Mouse (Mus musculus): ENCODE measurements around the gene Mageb3.
"Not testable (repeated sequence)": the region's sequence is repeated elsewhere in the genome, so short reads cannot be mapped to it uniquely, and the experiment has no call there.

Gene Mageb3

DNA sequence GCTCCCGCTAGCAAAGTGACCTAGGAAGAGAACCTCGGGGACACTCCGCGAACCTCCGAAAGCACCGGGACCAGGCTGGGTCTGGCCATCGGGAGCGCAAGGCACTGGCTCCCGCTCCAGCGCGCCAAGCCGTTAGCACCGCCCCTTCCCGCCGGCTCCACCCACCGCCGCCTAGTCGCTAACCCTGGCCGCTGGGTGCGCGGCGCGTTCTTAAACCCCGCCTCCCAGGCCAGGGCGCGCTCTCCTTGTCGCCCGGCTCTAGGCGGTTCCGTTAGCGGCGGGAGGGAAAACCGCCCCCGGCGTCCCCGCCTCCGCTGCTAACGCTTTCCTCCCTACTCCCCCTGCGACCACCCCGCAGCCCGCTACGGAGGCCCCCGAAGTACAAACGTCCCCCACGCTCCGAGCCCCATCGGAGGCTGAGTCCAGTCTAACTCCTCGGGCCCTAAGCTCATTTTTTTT lies at the start of gene Mageb3, which contains the start of gene Ctdspl2:
Gene Mageb3 (minus strand): TSS at position 328 of the 459 bp plus-strand sequence.
Gene Ctdspl2 (plus strand): TSS at position 237 of the 459 bp plus-strand sequence.
- peak; percentile 91 for DNase-seq

DNA sequence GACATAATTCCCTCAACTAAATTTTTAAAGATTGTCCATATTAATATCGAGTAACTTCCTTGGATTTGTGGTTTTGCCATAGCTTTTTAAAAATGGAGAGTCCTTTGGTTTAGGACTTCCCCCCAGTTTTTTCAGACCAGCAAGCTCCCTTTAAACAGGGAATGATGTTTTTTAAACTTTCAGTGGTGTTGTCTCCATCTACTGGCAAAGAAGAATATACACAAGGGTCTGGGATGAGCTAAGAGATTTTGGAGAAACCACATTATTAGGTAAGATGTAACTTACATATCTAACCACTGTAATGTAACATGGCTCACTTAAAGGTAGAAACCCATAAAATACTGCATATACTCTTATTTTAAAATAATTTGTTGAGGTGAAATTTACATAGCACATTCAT lies 39.8 kb upstream of the Mageb3 start:
- no peak for DNase-seq

DNA sequence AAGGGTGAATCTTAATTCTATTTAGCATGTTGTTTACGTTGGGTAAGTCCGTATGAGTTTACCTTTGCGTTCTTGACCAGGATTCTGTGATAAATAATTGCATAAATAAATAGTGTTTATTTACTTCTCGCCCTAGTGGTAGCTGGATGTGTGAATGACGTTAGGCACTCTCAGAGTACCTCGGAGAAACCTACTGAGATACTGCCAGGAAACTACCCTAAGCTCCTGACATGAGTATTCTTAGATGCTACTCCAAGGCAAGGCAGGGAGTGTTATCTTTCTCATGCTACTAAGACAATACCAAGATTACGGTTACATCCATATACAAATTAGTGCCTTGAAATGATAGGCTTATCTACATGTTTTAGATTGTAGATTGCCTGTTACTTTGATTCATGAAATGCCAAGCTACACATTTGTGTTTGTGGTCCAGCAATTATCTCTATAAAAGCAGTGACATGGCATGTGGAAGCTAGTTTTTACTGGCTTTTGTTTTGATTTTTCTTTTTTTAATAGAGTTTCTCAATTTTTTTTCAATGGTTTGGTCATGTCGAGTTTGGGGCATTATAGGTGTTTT lies 1.4 kb upstream of the Mageb3 start:
- no peak for DNase-seq

DNA sequence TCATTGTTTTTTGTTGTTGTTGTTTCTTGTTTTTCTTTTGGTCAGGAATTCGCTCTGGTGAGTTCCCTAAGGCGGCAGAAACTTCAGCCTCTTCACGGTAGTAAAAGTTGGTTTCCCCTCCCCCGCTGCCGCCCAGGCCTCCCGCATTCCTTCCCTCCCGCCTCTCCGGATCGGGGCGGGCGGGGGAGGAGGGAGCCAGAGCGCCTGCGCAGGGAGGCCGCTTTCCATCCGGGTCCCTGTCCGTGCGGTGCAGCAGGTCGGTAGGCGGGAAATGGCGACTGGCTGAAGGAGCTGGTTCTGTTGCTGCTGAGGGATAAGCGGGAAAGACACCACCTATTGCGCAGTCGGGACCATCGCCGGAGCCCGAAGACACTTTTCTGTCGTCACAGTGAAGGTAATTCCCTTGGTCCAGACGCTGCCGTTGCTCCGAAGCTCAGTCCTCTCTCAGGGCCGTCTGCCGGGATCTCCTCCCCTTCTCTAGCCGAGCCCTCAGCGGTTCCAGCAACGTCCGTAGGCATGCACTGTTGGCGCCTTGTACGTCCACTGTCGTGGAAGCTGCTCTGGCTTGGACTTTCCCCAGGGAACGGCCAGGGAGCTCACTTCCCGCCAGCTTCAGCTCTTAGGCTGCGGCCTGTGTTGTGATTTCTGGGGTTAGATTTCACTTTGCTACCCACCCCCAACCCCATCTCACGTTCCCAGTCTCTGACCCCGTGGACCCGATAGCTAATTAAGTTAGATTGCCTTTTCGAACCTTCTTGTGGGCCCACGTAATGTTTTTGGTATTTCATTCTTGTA lies 529 bp upstream of the Mageb3 start:
- peak; percentile 94 for DNase-seq

DNA sequence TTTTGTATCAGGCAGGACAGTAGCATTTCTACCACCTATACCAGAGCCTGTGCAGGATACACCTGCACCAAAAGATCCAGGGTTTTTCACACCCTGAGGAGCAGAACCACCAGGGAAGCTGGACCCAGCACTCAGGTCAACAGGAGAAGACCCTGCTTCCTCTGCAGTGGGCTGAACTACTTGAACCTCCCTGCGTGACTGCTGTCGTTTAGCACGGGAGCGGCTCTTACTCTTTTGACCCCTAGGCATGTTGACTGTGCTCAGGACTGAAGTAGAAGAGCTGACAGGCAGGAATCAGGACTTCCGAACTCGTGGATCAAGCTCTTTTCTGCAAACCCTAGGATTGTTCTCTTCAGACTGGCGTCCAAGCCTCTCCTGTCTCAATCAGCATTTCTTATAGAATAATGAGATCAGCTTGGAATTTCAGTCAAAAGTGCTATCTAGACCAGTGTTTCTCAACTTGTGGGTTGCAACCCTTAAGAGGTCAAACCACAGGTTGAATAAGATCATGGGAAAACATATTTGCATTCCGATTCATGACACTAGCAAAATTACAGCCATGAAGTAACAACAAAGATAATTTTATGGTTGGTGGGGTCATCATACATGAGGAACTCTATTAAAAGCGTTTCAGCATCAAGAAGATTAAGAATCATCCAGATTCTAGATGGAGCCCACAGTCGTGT lies 778 bp downstream of the Mageb3 start:
- no peak for DNase-seq

DNA sequence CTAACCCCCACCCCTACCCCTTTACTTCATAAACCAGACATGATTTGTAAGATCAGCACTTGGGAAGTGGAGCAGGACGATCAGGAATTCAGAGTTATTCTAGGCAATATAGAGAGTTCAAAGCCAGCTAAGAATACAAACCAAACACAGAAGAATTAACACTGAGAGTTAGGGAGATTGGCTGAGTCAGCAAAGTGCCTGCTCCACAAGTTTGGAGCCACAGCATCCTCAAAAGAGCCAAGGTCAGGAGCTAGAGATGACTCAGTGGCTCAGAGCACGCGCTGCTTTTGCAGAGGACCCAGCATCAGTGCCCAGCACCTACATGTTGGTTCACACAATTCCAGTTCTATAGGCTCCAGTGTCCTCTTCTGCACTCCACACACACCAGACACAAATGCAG lies 12.5 kb downstream of the Mageb3 start:
- DNase-seq, result no peak

DNA sequence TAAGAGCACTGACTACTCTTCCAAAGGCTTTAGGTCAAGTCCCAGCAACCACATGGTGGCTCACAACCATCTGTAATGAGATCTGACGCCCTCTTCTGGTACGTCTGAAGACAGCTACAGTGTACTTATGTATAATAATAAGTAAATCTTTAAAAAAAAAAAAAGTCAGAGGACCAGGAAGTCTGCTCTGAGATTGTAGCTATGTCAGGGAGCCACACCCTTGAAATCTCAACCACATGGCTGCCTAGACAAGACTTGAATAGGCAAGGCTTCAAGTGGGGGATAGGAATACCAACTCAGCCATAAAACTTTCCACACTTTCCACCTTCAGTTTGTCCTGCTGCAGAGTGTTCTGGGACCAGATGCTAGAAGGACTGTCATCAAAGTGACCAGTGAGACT lies 18.3 kb downstream of the Mageb3 start:
- not testable (repeated sequence) for DNase-seq

DNA sequence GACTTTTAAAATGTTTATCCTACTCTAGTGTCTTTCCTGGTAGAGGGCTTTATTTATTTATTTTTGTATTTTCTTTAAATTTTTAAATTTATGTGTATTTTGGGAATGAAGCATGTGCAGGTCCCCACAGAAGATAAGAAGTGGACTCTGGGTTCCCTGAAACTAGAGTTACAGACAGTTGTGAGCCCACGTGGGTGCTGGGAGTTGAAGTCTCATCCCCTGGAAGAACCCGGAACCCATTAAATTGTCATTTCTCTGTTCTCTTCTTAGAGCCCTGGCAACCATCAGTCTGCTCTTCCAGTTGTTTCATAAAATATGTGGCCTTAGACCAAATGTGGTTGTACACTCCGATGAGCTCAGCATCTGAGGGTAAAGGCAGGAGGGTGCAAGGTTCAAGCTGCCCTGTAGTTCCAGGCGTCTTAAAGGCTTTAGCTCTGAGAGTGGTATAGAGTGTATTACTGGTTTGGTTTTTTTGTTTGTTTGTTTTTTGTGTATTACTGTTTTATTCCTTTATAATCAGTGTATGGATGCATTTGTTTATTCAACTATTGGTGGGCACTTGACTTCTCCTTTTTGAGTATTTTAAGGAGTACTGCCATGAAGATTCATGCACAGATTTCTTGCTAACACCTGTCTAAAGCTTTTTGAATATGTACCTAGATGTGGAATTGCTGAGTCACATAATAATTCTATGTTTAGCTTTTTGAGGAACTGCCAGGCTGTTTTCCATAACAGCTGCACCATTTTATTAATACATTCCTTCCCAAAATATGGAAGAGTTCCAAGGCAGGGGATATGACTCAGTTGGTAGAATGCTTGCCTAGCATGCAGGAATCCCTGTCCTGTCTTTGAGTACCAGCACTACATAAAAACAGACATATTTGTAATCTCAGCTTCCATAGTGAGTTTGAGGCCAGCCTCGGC lies 39.6 kb downstream of the Mageb3 start:
- no peak for DNase-seq

DNA sequence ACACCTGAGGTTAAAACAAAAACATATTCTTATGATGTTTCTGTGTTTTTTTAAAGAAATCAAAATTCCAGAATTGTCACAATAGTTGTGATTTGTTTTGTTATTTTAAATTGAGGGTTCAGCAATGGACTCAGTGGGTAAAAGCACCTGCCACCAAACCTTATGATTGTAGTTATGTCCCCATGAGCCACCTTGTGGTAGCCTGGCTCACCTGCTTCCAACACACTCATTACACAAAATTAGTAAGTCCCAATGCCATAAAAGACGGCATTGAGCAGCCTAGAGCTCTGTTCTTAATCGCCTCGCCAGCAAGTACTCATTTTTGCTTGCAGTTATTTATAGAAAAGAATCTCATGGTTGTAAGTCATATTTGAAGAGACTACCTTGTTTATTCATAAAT lies 45.9 kb downstream of the Mageb3 start:
- no peak for DNase-seq

Measured in right cerebral cortex, postnatal 14 days (tissue).